Mouse (Mus musculus) CH12.LX (cell line): ENCODE measurements around the gene Dcdc2b. TPM values are rescaled to one million over a fixed set of nuclear protein-coding genes. Genes with fewer than 3 reads are reported as not detected.
A peak's percentile ranks its signal among the peaks of the same experiment; 100 is the strongest.

Experiments used
- DNase-seq: peaks from one replicate; pipeline ENCODE4 v3.0.0-alpha.2; 2013; ENCODE audit errors: extremely low read depth
- H3K27ac ChIP-seq: 2 replicates; pipeline ENCODE4 v1.5.1; 2012; ENCODE audit warnings: low read depth, mild to moderate bottlenecking, control low read depth, moderate library complexity; ENCODE audit not compliant: insufficient read depth
- H3K27me3 ChIP-seq: replicated peaks from 2 replicates; pipeline ENCODE3; 2012; ENCODE audit warnings: inconsistent platforms
- H3K36me3 ChIP-seq, 2 experiments: replicated peaks in 1 of 2; 2 replicates each; pipeline versions ENCODE3 to v1.6.1; 2012; ENCODE audit warnings: inconsistent platforms in 1 of 2, low read length in 1 of 2, mild to moderate bottlenecking in 1 of 2, mixed read lengths in 1 of 2, moderate library complexity in 1 of 2; ENCODE audit not compliant: control insufficient read depth in 1 of 2, insufficient read depth in 1 of 2
- H3K4me1 ChIP-seq, 2 experiments: 2 replicates each; pipeline ENCODE4 v1.6.1; 2012; ENCODE audit warnings: inconsistent platforms in 1 of 2, moderate library complexity in 1 of 2; ENCODE audit not compliant: insufficient read depth in 2 of 2, control insufficient read depth in 1 of 2
- H3K4me2 ChIP-seq: 2 replicates; pipeline ENCODE4 v1.6.1; 2012; ENCODE audit warnings: low read depth, mild to moderate bottlenecking, control low read depth; ENCODE audit not compliant: poor library complexity, insufficient read depth, severe bottlenecking
- H3K4me3 ChIP-seq, 3 experiments: fragments of 150-350 bp in 1 of 3; sonication (generic) in 1 of 3; replicated peaks in 1 of 3; 2 replicates each; pipeline versions ENCODE3 to v1.5.1; 2011 to 2012; ENCODE audit warnings: low read depth in 2 of 3, low read length in 2 of 3, mild to moderate bottlenecking in 2 of 3, moderate library complexity in 2 of 3, control low read depth in 1 of 3, improper control_type of control experiment in 1 of 3, inconsistent platforms in 1 of 3, mixed read lengths in 1 of 3; ENCODE audit not compliant: poor library complexity in 1 of 3
- H3K79me2 ChIP-seq: replicated peaks from 2 replicates; pipeline ENCODE4 v1.6.1; 2012; ENCODE audit warnings: mild to moderate bottlenecking, moderate library complexity; ENCODE audit not compliant: control insufficient read depth, poor library complexity, insufficient read depth, severe bottlenecking; ENCODE audit errors: extremely low read depth
- H3K9ac ChIP-seq: 2 replicates; pipeline ENCODE4 v1.6.1; 2012; ENCODE audit warnings: low read depth, mild to moderate bottlenecking, control low read depth, moderate library complexity; ENCODE audit not compliant: insufficient read depth
- H3K9me3 ChIP-seq: replicated peaks from 2 replicates; pipeline ENCODE3; 2012; ENCODE audit warnings: low read length, inconsistent platforms, mixed read lengths
- BHLHE40 ChIP-seq: IDR thresholded peaks from 2 replicates; pipeline ENCODE4 v1.6.1; 2011; ENCODE audit warnings: mild to moderate bottlenecking, low read depth, low read length, improper control_type of control experiment
- CHD1 ChIP-seq: IDR thresholded peaks from 2 replicates; pipeline ENCODE4 v1.6.1; 2012; ENCODE audit warnings: low read depth, low read length, improper control_type of control experiment, inconsistent platforms
- CTCF ChIP-seq, 2 experiments: IDR thresholded peaks in 1 of 2; conservative IDR thresholded peaks in 1 of 2; 2 replicates each; pipeline ENCODE4 v1.5.1; 2011 to 2012; ENCODE audit warnings: low read depth in 2 of 2, low read length in 2 of 2, improper control_type of control experiment in 1 of 2, inconsistent platforms in 1 of 2, mild to moderate bottlenecking in 1 of 2, moderate library complexity in 1 of 2
- E2F4 ChIP-seq: IDR thresholded peaks from 2 replicates; pipeline ENCODE4 v1.6.1; 2011; ENCODE audit warnings: low read depth, low read length, improper control_type of control experiment; ENCODE audit not compliant: insufficient replicate concordance
- EP300 ChIP-seq: IDR thresholded peaks from 2 replicates; pipeline ENCODE4 v1.6.1; 2011; ENCODE audit warnings: low read length, improper control_type of control experiment
- GABPA ChIP-seq: IDR thresholded peaks from 2 replicates; pipeline ENCODE4 v1.6.1; 2012; ENCODE audit warnings: low read depth, low read length, improper control_type of control experiment, inconsistent platforms; ENCODE audit not compliant: insufficient replicate concordance
- HCFC1 ChIP-seq: IDR thresholded peaks from 2 replicates; pipeline ENCODE4 v1.6.1; 2012; ENCODE audit warnings: low read depth, mild to moderate bottlenecking, inconsistent platforms, low read length, improper control_type of control experiment
- IRF4 ChIP-seq: IDR thresholded peaks from 2 replicates; pipeline ENCODE4 v1.6.1; 2014; ENCODE audit warnings: low read depth, mild to moderate bottlenecking, inconsistent platforms, low read length, improper control_type of control experiment
- JUN ChIP-seq: IDR thresholded peaks from 2 replicates; pipeline ENCODE4 v1.6.1; 2011; ENCODE audit warnings: low read depth, mild to moderate bottlenecking, low read length, improper control_type of control experiment, moderate library complexity; ENCODE audit not compliant: insufficient read depth
- KAT2A ChIP-seq: IDR thresholded peaks from 2 replicates; pipeline ENCODE4 v1.6.1; 2012; ENCODE audit warnings: low read length, improper control_type of control experiment, inconsistent platforms; ENCODE audit not compliant: insufficient replicate concordance
- MEF2A ChIP-seq: IDR thresholded peaks from 2 replicates; pipeline ENCODE4 v1.6.1; 2014; ENCODE audit warnings: low read depth, mild to moderate bottlenecking, inconsistent platforms, low read length, improper control_type of control experiment, borderline replicate concordance
- MXI1 ChIP-seq: IDR thresholded peaks from 2 replicates; pipeline ENCODE4 v1.6.1; 2011; ENCODE audit warnings: mild to moderate bottlenecking, low read depth, low read length, improper control_type of control experiment
- MYC ChIP-seq: IDR thresholded peaks from 2 replicates; pipeline ENCODE4 v1.6.1; 2011; ENCODE audit warnings: low read depth, mild to moderate bottlenecking, improper control_type of control experiment, low read length
- NELFE ChIP-seq: IDR thresholded peaks from 2 replicates; pipeline ENCODE4 v1.6.1; 2011; ENCODE audit warnings: low read depth, low read length, improper control_type of control experiment
- POLR2A ChIP-seq: IDR thresholded peaks from 2 replicates; pipeline ENCODE4 v1.6.1; 2011; ENCODE audit warnings: low read depth, mild to moderate bottlenecking, improper control_type of control experiment, low read length
- POLR2AphosphoS2 ChIP-seq: IDR thresholded peaks from 2 replicates; pipeline ENCODE4 v1.6.1; 2011; ENCODE audit warnings: low read depth, low read length, improper control_type of control experiment
- RCOR1 ChIP-seq: conservative IDR thresholded peaks from 2 replicates; pipeline ENCODE4 v1.6.1; 2012; ENCODE audit warnings: low read depth, mild to moderate bottlenecking, inconsistent platforms, low read length, improper control_type of control experiment
- SMC3 ChIP-seq: IDR thresholded peaks from 2 replicates; pipeline ENCODE4 v1.6.1; 2011; ENCODE audit warnings: low read depth, low read length, improper control_type of control experiment
- UBTF ChIP-seq: IDR thresholded peaks from 2 replicates; pipeline ENCODE4 v1.6.1; 2012; ENCODE audit warnings: low read depth, mild to moderate bottlenecking, inconsistent platforms, low read length, improper control_type of control experiment, moderate library complexity
- USF1 ChIP-seq: IDR thresholded peaks from 2 replicates; pipeline ENCODE4 v1.6.1; 2014; ENCODE audit warnings: low read depth, mild to moderate bottlenecking, inconsistent platforms, low read length, improper control_type of control experiment
- USF2 ChIP-seq: conservative IDR thresholded peaks from 2 replicates; pipeline ENCODE4 v1.6.1; 2011; ENCODE audit warnings: low read depth, low read length, improper control_type of control experiment
- ZC3H11A ChIP-seq: IDR thresholded peaks from 2 replicates; pipeline ENCODE4 v1.6.1; 2012; ENCODE audit warnings: low read depth, mild to moderate bottlenecking, inconsistent platforms, low read length, improper control_type of control experiment
- ZNF384 ChIP-seq: IDR thresholded peaks from 2 replicates; pipeline ENCODE4 v1.6.1; 2012; ENCODE audit warnings: low read depth, low read length, improper control_type of control experiment, inconsistent platforms
- dilution Hi-C: fragments of 300-500 bp; cut with MboI; formaldehyde crosslinking; loops from 2 replicates; pipeline ENCODE4 v1.14.3; 2020; ENCODE audit warnings: low sequenced_read_pairs; ENCODE audit not compliant: extremely low pct_unique_long_range_greater_than_20kb, extremely low pct_ligation_motif_present
- in situ Hi-C: fragments of 300-500 bp; cut with MboI; formaldehyde crosslinking; loops from 3 replicates; pipeline ENCODE4 v1.14.3; 2019; ENCODE audit warnings: low sequenced_read_pairs, low pct_ligation_motif_present, low pct_unique_long_range_greater_than_20kb, mixed read lengths
- polyA plus RNA-seq: library from polyadenylated mRNA; unstranded; fragments of >175 nt; gene quantifications from 2 replicates; pipeline ENCODE4 v1.2.1, GENCODE M21; 2012; ENCODE audit warnings: low read depth; ENCODE audit not compliant: insufficient read length
- total RNA-seq, 2 experiments: library from RNA; depleted of rRNA; stranded (reverse); fragments of 300-350 nt in 1 of 2; fragments of >200 nt in 1 of 2; gene quantifications; 2 replicates each; pipeline ENCODE4 v1.2.3; 2012 to 2014

Dcdc2b gene
- total and polyA plus RNA-seq, 3 experiments = 0.66 to 1.6 TPM; not detected in 1

- TF ChIP-seq USF1 (no peak), NELFE (peak; percentile 62; the same call in 1 of the 2 replicates), MEF2A (peak; percentile 7; the same call in 1 of the 2 replicates), RCOR1 (no peak), E2F4 (no peak), POLR2A (peak; percentile 67), ZC3H11A (no peak), BHLHE40 (no peak), USF2 (no peak), CTCF (conservative IDR thresholded peaks at IDR 0.05 in 1 of 2, IDR thresholded peaks at IDR 0.05 in 1 of 2; ENCODE audit: low read depth in 2 of 2, low read length in 2 of 2) (no peak), SMC3 (no peak), JUN (no peak), HCFC1 (no peak)
These were observed 7.3 kb upstream of the Dcdc2b start (continued) for GRCm38 (mm10) chr4:129621283-129621841.

- Histone ChIP-seq H3K9ac (peak overlapping the region; percentile 57), H3K79me2 (no peaks in the 10 kb centered on the region), H3K4me3 (peak overlapping the region; percentile 47 to 53 (median 49)), H3K4me1 (peaks cover 11 to 65% of the 10 kb centered on the region in 2 experiments), H3K4me2 (peak overlapping the region; percentile 52), H3K27me3 (no peaks in the 10 kb centered on the region), H3K9me3 (no peaks in the 10 kb centered on the region), H3K27ac (peak overlapping the region; percentile 74), H3K36me3 (peaks cover 21 to 38% of the 10 kb centered on the region in 2 experiments)
- TF ChIP-seq IRF4 (no peak), KAT2A (no peak), GABPA (no peak), EP300 (no peak), CHD1 (no peak), POLR2AphosphoS2 (no peak), NELFE (no peak; the same call in 1 of the 2 replicates), MXI1 (no peak), MYC (no peak), RCOR1 (no peak), SMC3 (no peak), ZNF384 (no peak), UBTF (no peak), MEF2A (no peak), ZC3H11A (no peak)
- in situ Hi-C loops (loop anchor here (25.0 kb wide), 1 partner anchor 258 kb away; no protein-coding TSS in a partner anchor), dilution Hi-C loops (no loop called here)
- DNase-seq = no peak
These were observed 6.6 kb upstream of the Dcdc2b start for GRCm38 (mm10) chr4:129620419-129621282.
